13 mouse cellular contexts compared by ENCODE assay signal in the genomic region with DNA sequence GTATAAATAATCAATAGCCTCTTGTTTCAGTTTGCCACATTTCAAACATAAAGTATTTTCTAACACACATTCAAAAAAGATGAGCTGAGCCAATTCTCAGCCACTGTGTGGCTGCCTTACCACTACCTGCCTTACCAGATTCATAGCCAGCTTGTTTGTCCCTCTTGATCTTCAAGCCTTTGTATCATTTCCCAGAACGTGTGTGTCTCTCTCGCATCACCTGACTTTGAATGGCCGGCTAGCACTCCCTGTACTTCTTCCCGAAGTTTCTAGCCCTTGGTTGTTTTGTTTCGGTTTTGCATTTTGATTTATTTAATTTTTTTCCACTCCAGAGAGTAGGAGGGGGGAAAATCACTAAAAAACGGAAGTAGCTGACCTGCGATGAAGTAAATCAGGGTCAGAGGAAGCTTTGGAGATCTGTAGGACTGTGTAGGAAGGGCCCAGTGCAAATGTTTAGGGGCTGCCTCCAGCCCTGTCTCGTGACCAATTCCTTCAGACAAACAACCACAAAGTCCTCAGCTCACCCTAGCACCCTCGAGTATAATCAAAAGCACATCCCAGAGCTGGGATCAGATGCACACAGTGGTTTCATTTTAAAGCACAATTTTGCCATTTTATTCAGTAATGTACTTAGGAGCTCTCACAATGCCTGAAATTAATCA.
DNase-seq lines count a peak whose midpoint lies in the region; ATAC-seq lines count a peak whose summit lies in the region.
"Had no signal": no experiment of that assay in that cellular context is flagged by ENCODE, and none has a peak within 500 bp of the region (broad histone marks: within the 10 kb centered on the region; RNA-seq: fewer than 3 reads in every experiment).

No protein-coding gene starts in this region.

- H3K9ac ChIP-seq in forebrain, embryonic 14.5 days (ENCODE audit: low read length) = peak overlapping the region; percentile 6
- H3K9ac ChIP-seq: limb, embryonic 15.5 days had no signal

- H3K9me3 ChIP-seq in forebrain, embryonic 14.5 days (replicated peaks; ENCODE audit: control insufficient read depth, low read length) = no peaks in the 10 kb centered on the region
- no peaks in the 10 kb centered on the region for H3K9me3 ChIP-seq in limb, embryonic 10.5 days (replicated peaks)
- H3K9me3 ChIP-seq: limb, embryonic 15.5 days had no signal

- H3K36me3 ChIP-seq in forebrain, embryonic 14.5 days (ENCODE audit: control insufficient read depth, insufficient read depth, low read length) = no peaks in the 10 kb centered on the region
- H3K36me3 ChIP-seq in limb, embryonic 10.5 days = no peaks in the 10 kb centered on the region
- H3K36me3 ChIP-seq: limb, embryonic 15.5 days had no signal

- H3K4me3 ChIP-seq in forebrain, embryonic 14.5 days (ENCODE audit: low read depth, low read length) = no peak overlapping the region; the same call in 1 of the 2 replicates
- H3K4me3 ChIP-seq in limb, embryonic 10.5 days = no peak overlapping the region
- H3K4me3 ChIP-seq: limb, embryonic 15.5 days; myocyte had no signal

- WGBS in forebrain, embryonic 14.5 days = 30% methylated on average over 9 of the region's 9 CpGs
- WGBS in limb, embryonic 10.5 days = 66% methylated on average over 9 of the region's 9 CpGs

- peak overlapping the region; percentile 33 for H3K4me2 ChIP-seq in forebrain, embryonic 14.5 days (ENCODE audit: low read length)
- H3K4me2 ChIP-seq: limb, embryonic 15.5 days had no signal

- peaks cover 11% of the 10 kb centered on the region for H3K4me1 ChIP-seq in forebrain, embryonic 14.5 days (ENCODE audit: control insufficient read depth, insufficient read depth, low read length)
- peaks cover 52% of the 10 kb centered on the region for H3K4me1 ChIP-seq in limb, embryonic 10.5 days
- H3K4me1 ChIP-seq: limb, embryonic 15.5 days had no signal

- peak overlapping the region; percentile 67 for H3K27ac ChIP-seq in forebrain, embryonic 14.5 days (ENCODE audit: low read depth, low read length)
- H3K27ac ChIP-seq in limb, embryonic 10.5 days = peak overlapping the region; percentile 59; the same call in 1 of the 2 replicates
- H3K27ac ChIP-seq: limb, embryonic 15.5 days had no signal

- DNase-seq in cerebellum, adult 18-20 months = peak; percentile 34 to 58
- DNase-seq in cerebellum, adult 11-12 months = no peak
- DNase-seq in NIH3T3 (ENCODE audit: low read depth) = peak; percentile 12
- DNase-seq in forebrain, embryonic 14.5 days (ENCODE audit: low spot score) = no peak
- no peak for DNase-seq in limb, embryonic 10.5 days (ENCODE audit: low spot score)
- no peak for DNase-seq in gastrocnemius, postnatal 4 days (ENCODE audit: low spot score in 2 of 2)
- no peak for DNase-seq in urinary bladder, postnatal 25 days (ENCODE audit: low spot score)
- DNase-seq: gastrocnemius, postnatal 36 days; kidney, adult 8-10 months; spleen, adult 18-20 months had no signal

- H3K27me3 ChIP-seq in forebrain, embryonic 14.5 days (replicated peaks; ENCODE audit: control insufficient read depth, insufficient read depth, low read length) = 0 out of 2 replicates have a peak, but pooled peaks cover 6% of the 10 kb centered on the region
- peaks cover 6% of the 10 kb centered on the region; the same call in 1 of the 2 replicates for H3K27me3 ChIP-seq in limb, embryonic 10.5 days (ENCODE audit: low read depth, poor library complexity, severe bottlenecking)

- no peak for ATAC-seq in forebrain, embryonic 14.5 days
- ATAC-seq in inflammation-experienced regulatory T-cells, adult 6 months = no peak

Comparison
In these comparisons a context has a peak if more than half of its experiments do, and no peak if none do; other contexts are left out.
1. DNase-seq: peak in cerebellum, adult 18-20 months (2 of 2) and NIH3T3 (single experiment); none in cerebellum, adult 11-12 months (single experiment), forebrain, embryonic 14.5 days (single experiment), limb, embryonic 10.5 days (single experiment), gastrocnemius, postnatal 4 days (0 of 2) and urinary bladder, postnatal 25 days (single experiment).